Mouse (Mus musculus) cerebellum, adult 9-10 months (tissue): ENCODE results near the gene Tns3.
"Not testable (repeated sequence)": the region's sequence is repeated elsewhere in the genome, so short reads cannot be mapped to it uniquely, and the experiment has no call there.

Experiments
- DNase-seq: peaks from one replicate; pipeline ENCODE4 v3.0.0; 2022

Gene Tns3

GRCm38 (mm10) chr11:8644272-8644671, 20.1 kb downstream of the Tns3 start:
- DNase-seq = no peak

GRCm38 (mm10) chr11:8641634-8642277, 22.6 kb downstream of the Tns3 start:
- DNase-seq = no peak

- no peak for DNase-seq
These were observed 24.6 kb downstream of the Tns3 start for GRCm38 (mm10) chr11:8639726-8640125.

- no peak for DNase-seq
These were observed 25.2 kb downstream of the Tns3 start for GRCm38 (mm10) chr11:8639007-8639718.

GRCm38 (mm10) chr11:8637469-8638447, 26.6 kb downstream of the Tns3 start:
- no peak for DNase-seq

DNA sequence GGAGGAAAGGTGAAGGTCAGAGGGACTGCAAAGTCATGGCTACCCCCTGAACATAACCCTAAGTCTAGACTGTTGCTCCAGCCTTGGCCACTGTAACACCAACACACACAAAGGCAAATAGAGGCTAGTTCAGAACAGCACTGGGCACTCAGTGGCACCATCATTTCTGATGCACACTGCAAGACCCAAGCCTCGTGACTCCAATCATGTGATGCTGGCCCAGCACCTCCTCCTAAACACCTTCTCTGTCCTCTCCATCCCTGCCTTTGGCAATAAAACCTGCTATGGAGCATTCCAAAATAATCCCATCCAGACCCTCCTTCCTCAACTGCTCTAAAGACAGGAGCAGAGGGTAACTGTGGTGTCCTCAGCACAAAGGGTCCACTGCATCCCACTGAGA, 27.7 kb downstream of the Tns3 start:
- DNase-seq = no peak

DNA sequence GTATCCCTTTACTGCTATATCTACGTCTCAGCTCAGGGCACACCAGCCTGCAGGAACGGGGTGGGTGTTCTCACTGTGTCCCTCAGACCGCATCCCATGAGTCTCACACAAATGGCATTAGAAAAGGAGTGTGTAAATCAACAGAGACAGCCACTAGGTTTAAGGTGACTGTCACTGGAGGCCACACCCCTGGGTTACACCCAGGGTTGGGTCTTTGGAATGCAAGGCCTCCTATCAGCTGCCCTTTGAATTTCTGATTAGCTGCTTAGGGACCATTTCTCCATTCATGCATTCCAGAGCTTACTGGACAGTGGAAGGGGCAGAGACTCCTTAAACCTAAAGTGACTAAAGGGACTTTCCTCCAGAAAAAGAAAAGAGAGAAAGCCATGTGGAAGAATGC, 28.6 kb downstream of the Tns3 start:
- no peak for DNase-seq

DNA sequence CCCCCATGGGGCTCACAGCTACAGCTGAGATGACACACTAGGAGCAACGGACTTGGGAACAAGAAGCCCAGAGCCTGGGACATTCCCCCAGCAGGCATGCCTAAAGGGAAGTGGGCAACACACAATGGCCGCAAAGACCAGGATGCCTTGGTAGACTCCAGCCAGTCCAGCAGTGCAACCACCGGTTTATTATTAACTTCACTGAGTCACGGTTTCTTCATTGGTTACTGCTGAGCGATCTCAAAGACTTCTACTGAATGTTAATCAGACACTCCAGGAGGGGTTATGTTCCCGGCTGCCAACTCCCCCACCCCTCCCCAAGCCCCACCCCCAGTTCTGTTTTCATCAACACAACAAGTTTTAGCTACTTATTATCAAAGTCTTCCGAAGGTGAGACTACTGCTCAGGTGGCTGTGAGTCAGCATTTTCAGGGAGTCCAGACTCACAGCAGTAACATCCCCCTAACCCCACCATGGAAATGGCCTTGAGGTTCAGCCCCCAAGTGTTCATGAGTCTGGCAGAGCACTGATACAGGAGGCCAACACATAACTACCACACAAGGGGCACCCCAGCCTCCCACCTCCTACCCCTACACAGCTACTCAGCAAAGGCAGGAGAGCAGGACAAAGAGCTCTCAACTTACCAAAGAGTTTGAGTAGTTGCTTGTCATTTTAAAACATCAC, 29.5 kb downstream of the Tns3 start:
- DNase-seq = no peak

DNA sequence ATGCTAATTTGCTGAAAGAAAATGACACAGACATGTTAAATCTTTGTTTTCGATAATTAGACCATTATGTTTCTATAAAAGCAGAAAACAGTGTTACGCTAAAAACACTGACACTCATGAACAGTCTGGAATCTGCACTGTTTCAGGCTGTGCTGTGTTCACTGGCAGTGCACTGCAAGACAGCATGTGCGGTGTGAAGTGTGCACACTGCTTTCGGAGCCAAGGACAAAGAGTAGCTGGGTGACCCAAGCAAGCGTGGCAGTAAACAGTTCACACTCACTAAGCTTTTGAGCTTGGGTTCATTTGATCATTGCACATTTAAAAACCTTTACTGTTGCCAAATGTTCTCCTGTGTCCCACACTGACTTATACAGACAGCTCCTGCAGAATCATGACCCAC, 32.2 kb downstream of the Tns3 start:
- DNase-seq = no peak

DNA sequence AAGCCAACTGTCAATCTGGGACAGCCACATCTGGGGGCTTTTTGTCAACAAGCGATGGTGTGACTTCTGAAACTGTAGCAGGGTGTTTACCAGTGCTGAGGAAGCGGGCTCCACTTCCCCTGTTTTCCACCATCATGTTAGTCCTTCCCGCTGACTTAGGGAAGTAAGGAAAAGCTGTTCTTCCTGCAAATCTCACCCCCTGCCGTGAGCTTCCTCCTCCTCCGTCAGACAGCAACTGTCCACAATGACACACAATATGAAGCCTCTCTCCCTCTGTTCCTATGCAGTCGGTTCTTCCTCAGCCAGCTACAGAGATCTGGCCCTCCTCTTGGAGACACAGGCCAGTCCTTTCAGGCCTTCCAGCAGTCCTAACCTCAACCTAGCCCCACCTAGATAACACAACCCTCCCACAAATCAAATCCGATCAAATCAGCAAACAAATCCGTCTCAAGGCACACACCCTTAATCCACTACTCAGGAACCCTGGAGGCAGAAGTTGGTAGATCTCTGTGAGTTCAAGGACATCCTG, 34.4 kb downstream of the Tns3 start:
- DNase-seq = no peak

GRCm38 (mm10) chr11:8629326-8629725, 35.0 kb downstream of the Tns3 start:
- DNase-seq = no peak

DNA sequence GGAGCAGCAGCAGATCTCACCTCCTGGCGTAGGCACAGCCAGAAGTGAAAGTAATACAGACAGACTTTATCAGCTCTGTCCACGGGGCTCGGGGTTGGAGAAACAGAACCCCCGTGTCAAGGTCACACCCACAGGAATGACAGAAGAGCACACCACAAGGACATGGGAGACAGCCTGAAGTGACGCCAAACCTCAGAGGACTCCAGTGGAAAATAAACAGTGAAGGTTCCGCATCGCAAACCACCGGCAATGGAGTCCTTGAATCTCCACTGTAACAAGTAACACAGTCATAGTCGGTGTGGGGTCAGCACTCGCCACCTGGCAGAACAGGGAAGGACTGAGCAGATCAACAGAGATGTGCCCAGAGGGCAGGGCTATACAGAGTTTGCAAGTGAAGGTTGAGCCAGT, 35.5 kb downstream of the Tns3 start:
- DNase-seq = no peak

GRCm38 (mm10) chr11:8627156-8627555, 37.2 kb downstream of the Tns3 start:
- DNase-seq = no peak

DNA sequence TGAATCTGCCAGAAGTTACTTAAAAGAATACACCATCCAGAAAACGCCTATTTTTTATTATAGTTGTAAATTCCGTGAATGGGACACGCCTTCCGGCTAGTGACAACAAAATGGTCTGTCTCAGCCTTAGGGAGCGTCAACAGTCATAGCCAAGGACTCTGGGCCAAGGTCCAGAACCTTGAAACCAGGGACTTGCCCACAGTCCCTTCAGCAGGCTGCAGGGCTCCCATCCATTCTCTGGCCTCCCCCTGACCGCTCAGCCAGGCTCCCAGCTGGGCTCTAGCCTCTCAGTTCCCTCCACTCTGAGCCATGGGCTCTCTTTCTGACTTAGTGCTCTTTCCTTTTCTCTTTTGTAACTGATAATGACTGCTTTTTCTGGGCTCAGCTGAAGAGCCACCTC, 37.6 kb downstream of the Tns3 start:
- DNase-seq = no peak

DNA sequence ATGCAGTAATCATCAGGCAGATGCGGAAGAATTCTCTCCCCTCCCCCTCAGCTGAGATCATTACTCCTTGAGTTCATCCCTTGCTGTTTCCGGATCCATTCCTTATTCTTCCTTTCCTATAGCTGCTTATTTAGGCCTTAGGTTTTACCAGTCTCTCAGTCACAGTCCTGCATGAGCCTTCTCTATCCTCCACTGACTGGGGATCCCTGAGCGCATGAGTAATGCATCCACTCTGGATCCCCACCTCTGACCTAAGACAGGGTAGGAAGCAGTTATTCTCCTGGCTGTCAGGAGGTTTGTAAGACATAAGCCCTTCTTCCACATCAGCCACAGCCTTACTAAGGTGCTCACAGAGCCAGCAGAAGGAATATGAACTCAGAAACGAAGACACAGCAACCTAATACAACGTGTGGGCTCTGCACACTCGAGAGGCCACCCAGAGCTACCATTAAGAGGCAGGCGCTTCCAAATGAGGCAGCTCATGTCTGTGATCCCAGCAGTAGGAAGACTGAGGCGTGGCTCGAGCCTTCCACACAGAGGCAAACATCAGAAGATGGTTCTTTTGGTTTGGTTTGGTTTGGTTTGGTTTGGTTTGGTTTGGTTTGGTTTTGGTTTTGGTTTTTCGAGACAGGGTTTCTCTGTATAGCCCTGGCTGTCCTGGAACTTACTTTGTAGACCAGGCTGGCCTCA, 38.3 kb downstream of the Tns3 start:
- DNase-seq = no peak

- DNase-seq = no peak
These were observed 38.9 kb downstream of the Tns3 start for GRCm38 (mm10) chr11:8625451-8625850.

DNA sequence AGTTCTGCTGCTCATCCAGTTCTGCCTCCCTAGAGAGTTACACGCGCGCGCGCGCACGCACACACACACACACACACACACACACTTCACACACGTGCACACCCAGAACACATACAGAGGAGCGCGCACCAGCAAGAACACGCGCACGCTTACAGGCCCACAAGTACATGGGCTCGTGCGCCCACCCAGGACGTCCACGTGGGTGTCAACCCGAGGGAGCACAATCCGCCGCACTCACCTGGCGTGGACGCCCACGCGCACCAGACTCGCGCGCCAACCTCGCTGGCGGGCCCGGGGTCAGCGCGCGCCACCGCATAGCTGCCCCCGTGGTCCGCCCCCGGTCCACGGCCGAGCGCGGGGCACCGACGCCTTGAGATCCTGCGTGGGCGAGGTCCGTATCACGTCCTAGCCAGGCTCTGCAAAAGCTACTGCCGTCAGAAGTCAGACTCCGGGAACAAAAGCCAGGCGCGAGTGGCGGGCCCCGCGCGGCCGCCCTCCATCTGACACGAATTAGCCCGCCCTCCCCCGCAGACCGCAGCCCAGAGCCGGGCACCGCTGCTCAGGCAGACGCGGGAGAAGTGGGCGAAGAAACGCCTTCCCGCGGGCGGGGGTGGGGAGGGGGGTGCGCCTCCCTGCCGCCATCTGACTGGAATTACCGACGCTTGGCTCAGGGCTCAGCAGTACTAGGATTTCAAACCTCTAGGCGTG, 40.0 kb downstream of the Tns3 start:
- DNase-seq = no peak

DNA sequence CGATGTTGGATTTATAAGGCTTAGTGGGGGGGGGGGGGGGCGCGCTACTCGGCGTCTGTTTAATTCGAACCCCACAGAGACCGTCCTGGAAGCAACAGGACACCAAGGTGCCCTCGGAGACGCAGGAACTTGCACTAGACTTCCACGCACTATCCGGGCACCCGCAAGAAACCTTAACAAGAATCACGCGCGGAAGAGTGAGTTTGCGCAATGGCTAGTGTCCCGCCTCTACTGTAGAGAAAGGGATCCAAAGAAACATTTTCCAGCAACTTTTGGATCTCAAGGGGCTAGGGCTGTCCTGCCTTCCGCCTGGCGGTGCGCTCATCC, 40.5 kb downstream of the Tns3 start:
- DNase-seq = no peak

DNA sequence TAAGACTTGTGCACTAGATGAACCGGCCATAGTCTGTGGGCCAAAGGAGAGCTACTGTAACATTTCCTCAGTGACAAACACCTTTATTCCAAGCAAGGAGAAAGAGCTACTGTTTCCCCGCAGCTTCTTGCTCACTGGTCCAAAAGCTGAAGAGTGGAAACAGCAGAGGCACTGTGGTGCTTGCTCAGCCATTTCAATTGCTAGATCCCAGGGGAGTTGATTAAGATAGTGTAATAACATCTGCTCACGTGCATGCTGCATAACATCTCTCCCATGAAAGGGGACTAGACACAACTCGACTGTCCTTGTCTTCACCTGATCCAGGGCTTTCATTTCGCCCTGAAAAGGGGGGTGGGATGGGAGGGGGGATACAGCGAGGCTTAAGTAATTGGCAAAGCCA, 41.7 kb downstream of the Tns3 start:
- no peak for DNase-seq

DNA sequence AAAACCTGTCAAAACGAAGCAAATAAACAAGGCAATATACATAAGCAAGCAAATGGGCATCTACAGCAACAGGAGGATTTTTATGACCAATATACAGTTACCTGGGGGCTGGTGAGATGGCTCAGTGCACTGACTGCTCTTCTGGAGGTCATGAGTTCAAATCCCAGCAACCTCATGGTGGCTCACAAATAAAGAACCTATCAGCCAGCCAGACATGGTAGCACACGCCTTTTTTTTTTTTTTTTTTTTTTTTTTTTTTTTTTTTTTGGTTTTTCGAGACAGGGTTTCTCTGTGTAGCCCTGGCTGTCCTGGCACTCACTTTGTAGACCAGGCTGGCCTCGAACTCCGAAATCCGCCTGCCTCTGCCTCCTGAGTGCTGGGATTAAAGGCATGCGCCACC, 45.2 kb downstream of the Tns3 start:
- not testable (repeated sequence) for DNase-seq

- DNase-seq = no peak
These were observed 46.0 kb downstream of the Tns3 start for GRCm38 (mm10) chr11:8618301-8618700.

- DNase-seq = no peak
These were observed 48.9 kb downstream of the Tns3 start for GRCm38 (mm10) chr11:8615436-8615835.
